Mouse (Mus musculus): ENCODE measurements at regions not wholly inside any gene's neighbourhood (a gene's known extent, or its start where the extent isn't known, plus 50 kb on each side); places are given as distances from the start of the nearest gene placed in this dataset.

DNA sequence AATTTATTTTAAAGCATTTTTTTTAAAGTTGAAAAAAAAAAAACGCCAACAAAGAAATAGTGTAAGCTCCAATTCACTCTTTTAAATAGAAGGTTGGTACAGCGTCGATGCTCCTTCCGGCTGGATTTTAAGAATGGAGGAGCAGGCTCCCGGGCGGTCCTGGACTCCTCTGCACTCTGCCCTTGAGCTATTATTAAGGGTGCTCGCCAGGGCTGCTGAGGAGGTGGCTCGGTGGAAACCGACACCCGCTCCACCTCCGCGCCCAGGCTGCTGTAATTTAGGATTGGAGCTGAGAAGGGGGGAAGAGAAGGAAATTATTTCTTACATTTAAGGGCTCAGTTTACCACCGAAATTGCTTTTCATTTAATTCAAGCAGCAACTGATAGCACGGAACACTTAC, 298.8 kb downstream of the Satb1 start:
- no peak for DNase-seq (ENCODE audit: low read depth, low spot score)

DNA sequence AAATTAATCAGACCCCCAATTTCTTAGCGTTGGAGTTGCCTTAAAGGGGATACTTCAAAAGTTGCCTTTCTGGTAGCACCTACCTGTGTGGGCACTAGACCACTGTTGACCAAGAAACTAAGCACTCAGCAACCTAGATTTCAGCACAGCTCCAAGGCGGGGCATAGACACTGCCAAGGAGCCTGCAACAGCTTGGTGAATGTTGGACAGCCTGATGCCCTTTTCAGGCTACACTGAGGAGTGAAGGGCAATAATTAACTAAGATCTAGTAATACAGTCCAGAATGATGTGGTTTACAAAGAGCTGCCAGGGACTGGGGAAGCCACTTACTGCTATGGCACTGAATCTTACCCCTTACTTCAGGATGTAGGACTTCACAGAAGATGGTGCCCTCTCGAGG, 304.9 kb downstream of the Satb1 start:
- DNase-seq (ENCODE audit: low read depth, low spot score), result no peak

DNA sequence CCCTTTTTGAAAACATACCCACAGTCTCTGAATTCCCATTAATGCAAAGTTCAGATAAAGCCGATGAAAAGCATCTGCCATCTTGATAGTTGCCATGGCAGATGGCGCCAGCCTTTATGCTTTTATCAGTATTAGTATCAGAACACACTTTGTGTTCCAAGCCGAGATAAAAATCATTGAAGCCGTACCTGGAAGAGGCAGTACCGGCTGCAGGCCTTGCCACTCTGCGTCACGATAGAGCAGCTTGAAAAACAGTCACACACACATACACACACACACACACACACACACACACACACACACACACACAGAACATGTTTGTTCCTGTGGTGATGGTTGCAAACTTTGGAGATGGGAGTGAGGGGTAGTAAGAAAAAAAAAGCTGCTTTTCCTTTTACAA, 306.2 kb downstream of the Satb1 start:
- no peak for DNase-seq (ENCODE audit: low read depth, low spot score)

DNA sequence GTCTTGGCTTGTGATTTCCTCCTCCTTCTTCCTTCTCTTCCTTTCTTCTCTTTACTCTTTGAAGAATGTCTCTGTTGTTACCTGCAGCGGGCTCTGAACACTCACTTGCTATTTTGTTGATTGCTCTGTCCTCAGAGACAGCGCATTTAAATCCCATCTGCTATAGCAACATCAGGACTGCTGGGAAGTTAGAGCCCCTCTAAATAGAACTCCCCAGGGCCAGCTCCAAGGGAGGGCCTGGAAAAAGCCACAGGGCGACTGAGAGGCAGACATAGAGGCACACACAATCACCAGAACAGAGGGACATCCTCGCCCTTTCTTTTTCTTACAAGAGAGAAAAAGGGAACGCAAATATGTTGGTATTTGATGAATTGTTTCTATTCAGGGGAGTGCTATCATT, 306.6 kb downstream of the Satb1 start:
- no peak for DNase-seq (ENCODE audit: low read depth, low spot score)

DNA sequence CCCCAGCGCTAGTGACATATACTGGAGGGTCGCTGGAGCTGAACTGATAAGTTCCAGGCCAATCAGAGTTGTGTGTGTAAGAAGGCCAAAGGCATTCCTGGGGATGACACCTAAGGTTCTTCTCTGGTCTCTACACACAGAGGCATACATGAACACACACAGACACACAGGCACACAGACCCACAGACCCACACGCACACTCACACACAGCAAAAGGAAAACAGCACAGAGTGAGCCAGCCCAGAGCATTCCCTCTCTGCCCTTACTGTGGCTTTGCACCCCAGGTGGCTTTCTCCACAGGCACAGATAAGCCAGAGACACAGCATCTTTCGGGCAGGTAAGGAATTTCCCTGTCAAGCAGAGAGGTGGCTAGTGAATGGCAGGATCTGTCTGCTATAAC, 307.1 kb downstream of the Satb1 start:
- no peak for DNase-seq (ENCODE audit: low read depth, low spot score)

DNA sequence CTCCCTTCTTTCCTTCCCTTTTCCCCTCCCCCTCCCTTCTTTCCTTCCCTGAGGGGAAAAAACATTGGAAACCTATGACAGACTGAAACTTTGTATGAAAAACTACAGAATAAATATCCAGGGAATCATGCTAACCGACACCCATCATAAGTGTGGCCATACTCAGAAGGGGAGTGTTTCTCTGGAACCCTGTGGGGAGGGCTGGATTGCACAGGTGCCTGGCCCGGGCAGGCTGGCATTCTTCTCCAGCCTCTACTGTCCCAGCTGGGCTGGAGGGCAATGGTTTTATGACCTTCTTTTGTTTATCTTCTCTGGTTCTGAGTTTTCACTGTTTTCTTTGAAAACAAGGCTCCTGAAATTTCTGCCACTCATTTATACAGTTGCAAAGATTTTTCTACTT, 307.9 kb downstream of the Satb1 start:
- no peak for DNase-seq (ENCODE audit: low read depth, low spot score)

DNA sequence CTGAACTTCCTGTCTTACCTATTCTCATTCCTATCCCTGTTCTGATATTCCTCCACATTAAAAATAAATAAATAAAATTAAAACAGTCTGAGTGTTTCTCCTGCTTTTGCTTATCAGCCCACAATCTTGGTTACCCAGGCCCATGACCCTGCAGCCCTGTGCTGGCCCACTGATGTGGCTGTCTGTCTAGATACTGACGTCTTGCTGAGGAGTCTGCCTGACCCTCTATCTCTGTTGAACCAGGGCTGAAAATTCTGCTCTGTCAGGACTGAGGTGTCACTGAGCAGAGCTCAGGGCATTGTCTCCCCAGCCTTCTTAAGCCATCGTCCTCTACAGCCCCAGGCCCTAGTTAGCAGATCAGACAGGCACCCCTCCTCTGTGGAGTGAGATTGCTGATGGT, 321.2 kb downstream of the Satb1 start:
- DNase-seq (ENCODE audit: low read depth, low spot score), result no peak

DNA sequence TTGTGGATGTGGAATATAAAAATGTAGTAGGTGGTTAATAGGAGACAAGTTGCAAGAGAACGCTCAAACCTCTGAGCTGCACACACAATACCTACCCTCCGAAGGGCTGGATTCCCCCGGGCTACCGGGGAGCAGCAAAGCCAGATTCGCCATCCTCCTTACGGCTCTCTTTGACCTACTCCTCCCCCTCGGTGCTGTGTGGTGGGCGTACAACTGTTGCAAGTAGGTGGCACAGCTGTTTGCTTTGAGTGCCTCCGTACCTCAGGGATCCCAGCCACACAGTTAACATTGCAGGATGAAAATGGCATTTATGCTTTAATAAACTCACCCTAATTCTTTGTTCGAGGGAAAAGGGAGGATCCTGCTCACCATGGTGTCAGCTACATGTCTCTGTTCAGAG, 321.6 kb upstream of the Tbc1d5 start:
- no peak for DNase-seq (ENCODE audit: low read depth, low spot score)

DNA sequence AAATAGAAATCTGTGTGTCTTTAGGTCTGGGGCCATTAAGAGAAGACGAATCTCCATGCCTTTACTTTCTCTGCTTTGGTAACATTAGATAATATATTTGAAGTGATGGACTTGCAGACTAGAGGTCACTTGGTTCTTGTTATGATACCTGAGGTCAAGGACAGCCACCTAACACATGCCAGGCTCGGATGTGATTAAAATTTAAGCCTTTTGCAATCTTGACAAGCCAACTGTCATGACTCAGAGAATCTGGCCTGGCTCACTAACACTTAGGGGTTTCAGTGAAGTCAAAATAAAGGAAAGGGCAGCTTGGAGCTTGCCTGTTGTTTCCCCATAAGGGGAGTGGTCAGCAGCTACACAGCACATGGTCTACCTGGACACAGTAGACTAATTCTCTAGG, 320.4 kb upstream of the Tbc1d5 start:
- DNase-seq (ENCODE audit: low read depth, low spot score), result no peak

DNA sequence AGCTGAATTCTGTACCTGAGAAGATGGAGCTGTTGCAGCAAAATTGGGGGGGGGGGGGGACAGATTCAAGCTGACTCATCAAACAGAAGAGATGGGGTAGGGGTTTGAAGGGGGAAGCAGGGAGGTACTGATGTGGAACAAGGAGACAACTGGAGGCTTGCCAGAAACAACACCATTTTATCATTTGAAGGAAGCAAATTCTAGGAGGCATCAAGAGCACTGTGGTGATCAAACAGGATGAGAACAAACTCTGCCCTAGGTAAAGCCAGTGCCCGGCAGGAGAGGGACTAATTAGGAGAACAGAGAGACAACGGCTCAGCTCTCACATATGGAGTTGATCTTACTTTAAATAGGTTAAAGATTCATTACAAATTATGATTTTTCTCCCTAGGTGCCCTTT, 315.9 kb upstream of the Tbc1d5 start:
- DNase-seq (ENCODE audit: low read depth, low spot score), result no peak

DNA sequence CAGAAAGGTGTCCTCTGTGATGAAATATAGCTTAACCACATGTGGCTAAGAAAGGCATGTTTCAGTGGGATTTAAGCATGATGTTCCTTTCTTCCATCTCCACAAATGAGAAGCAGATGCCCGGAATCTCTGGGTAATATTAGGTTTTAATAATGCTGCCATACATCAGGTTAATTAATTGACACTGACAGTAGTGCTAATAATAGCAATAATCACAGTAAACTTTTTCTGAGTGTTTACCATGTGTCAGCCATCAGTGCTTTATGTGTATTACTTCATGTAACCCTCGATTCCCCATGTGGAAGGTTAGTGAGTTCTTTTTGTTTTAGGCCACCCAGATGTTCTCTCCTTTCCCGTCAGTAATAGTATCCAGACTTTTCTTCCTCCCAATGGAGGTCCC, 310.2 kb upstream of the Tbc1d5 start:
- DNase-seq (ENCODE audit: low read depth, low spot score), result no peak

DNA sequence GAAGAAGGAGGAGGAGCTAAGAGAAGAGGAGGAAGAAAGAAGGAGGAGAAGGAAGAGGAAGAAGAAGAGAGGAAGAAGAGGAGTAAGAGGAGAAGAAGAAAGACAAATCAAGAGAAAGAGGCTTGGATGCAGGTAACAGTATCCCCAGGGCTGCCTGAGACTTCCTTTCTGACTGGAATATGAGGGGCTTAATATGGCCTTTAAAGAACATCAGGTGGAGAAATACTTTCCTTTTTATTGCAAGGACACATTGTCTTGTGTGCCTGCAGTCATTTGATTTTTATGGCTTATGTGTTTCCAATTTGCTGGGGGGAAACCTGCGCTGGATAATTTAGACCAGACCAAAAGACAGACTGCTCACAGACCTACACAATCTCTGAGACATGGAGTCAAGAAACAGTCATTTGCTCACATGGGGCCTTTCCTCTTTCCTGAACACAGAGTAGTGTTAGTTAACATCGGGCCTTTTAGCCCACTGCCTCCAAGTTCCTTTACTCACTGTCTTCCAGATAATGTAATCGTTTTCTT, 308.8 kb upstream of the Tbc1d5 start:
- no peak for DNase-seq (ENCODE audit: low read depth, low spot score)

DNA sequence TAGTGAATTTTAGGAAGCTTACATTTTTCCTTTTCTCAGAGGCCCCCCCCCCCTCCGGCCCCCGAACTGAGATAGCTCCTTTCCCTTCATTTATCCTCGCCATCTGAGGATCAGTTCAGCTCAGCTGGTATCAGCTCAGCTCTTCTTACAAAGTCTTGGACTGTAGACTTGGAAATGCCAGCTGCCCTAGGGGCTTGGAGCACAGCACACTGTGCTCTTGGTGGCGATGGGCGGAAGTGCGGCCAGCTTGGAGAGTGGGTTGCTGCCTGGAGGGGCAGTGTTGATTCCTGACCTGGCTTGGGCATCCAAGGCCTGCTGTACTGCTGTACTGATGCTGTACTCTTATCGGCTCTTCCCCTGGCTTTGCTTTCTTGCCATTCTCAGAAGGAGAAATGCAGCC, 298.7 kb upstream of the Tbc1d5 start:
- DNase-seq (ENCODE audit: low read depth, low spot score), result no peak

DNA sequence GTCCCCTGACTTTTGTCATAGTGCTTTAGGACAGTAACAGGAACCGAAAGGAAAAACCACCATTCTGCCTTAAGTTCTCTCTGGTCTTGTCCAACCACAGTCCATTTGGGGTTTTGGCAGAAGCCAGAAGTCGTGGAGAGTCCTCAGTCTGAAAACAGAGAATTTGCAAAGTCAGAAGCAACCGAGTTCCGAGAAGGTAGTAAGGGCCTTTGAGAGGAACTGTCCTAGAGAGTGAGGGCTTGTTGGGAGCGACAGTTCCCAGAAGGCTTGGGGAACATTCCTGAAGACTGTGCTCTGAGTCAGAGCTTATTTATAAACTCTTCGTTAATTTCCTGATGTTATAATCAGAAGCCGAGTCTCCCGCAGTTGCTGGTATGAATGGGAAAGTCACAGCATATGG, 298.3 kb upstream of the Tbc1d5 start:
- no peak for DNase-seq (ENCODE audit: low read depth, low spot score)

DNA sequence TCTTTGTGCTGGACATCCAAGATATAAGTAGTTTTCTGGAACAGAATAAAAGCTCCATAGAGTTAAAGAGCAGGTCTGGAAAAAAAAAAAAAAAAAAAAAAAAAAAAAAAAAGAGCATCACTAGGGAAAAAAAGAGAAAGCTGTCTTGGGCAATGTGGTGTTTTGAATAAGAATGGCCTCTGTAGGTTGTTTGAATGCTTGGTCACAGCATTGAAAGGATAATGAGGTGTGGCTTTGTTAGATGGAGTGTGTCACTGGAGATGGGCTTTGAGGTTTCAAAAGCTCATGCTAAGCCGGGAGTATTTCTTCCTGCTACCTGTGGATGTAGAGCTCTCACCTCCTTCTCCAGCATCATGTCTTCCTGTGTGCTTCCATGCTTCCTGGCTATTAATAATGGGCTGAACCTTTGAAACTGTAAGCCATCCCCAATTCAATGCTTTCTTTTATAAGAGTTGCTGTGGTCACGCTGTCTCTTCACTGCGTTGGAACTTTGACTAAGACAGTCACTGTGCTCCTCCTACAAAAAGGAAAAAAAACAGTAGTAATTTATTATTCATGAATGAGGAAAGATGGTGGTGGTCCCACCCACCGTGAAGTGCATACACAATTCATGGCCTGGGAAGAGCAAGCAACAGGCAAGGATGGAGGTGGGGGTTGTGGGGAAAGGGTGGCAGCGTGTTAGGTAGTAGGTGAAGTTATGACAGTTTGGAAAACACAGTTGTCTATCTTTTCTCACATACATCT, 283.2 kb upstream of the Tbc1d5 start:
- no peak for DNase-seq (ENCODE audit: low read depth, low spot score)

DNA sequence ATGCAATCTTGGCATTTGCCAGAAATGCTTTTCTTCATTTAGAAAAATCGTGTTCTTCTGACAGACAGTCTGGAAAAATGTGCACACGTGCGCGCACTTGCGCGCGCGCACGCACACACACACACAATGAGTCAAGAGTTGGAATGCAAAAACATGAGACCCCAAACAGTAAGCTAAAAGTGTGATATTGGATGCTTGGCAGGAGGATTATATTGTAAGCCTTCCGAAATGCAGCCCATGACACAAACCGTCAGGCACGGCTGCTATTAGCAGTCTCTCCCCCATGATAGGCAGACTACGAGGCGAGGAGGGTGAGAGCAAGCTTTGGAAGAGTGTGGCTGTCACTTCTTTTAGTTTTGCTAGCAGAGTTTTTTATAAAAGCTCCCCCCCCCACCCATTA, 282.1 kb upstream of the Tbc1d5 start:
- DNase-seq (ENCODE audit: low read depth, low spot score), result no peak

DNA sequence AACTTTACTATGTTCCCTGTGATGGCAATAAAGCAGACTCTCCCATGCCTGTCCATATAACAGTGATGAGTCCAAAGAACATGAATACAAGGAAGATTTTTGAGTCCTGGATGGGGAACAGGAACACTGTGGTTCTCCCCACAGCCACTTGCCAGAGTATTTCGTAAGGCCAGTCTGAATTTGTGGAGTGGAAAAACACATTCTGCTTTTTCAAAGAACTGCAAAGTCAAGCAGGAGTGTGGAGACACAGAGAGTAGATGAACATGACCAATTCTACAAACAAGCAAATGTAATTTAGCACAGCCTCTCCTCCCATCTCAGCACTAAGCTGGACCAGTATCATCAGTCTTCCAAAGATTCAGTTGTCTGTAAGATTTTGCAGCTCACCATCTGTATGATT, 280.0 kb upstream of the Tbc1d5 start:
- DNase-seq (ENCODE audit: low read depth, low spot score), result no peak

DNA sequence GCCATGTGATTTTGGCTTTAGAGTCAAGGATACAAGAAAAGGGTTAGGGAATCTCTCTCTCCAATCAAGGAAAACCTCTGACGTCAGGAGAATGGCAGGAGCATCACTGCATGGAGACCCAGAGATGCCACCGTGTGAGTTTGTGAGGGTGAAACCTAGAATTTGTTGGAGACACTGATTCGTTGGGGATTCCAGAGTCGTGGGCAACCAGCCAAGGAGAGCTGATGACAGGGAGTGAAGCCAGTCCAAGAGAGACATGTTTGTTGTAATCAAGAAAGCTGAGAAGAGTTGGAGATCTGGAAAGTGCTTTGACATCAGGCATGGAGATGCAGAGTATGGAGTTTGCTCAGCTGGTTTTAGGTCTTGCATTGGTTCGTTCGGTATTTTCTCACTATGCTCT, 236.6 kb upstream of the Tbc1d5 start:
- DNase-seq (ENCODE audit: low read depth, low spot score), result no peak

DNA sequence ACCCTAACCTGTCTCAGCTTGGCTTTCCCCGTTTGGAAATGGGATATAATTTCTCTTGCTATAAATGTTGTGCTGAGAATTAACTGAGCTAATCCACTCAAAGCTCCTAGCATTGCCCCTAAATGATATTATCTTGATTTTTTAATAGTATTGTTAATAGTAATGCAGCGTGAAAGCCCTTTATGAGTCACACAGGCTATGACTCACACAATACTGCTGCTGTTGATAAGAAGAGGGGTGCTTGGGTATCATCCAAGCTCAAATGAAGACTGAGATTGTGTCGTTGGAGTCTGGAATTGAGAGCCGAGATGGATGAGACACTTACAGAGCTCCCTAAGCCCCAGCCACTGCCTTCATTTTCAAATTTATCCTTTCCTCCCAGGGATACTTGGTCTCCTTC, 235.2 kb upstream of the Tbc1d5 start:
- DNase-seq (ENCODE audit: low read depth, low spot score), result no peak

DNA sequence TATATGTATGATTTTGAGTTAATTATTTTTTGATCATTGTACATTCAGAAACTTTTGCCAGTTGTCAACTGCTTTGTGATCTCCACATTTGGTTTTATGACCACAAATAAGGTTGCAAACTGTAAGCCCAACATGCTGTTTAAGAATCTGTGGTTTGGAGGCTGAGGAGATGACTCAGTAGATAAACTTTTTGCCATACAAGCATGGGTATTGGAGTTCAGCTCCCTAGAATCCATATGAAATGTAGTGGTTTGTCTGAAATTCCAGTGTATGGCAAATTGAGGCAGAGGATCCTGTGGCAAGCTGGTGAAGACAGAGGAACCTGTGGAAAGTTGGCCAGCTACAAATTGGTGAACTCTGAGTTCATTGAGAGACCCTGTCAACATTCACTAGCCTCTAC, 234.6 kb upstream of the Tbc1d5 start:
- no peak for DNase-seq (ENCODE audit: low read depth, low spot score)

DNA sequence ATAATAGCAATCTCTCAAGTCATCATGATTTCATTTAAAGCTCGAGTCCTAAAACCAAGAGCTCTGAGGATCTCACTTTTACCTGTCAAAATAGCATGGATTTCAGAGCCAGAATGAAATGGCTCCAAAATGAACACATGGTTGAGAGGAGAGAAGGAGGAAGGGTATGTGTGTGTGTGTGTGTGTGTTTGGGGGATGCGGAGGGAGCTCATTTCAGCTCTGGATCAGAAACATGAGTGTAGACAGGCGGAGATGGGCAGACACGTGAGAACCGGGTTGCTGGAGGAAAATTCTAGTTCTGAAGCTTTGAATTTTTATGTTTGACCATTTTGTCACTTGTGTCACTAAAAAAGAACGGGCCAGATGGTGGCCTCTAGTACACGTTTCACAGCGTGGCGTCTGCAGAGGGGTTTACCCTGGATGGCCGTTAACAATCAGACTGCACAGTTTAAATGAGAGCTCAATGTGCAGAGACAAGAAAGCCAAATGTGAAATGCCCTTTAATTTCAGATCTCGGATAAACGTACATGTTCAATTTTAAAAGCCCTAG, 232.5 kb upstream of the Tbc1d5 start:
- no peak for DNase-seq (ENCODE audit: low read depth, low spot score)

DNA sequence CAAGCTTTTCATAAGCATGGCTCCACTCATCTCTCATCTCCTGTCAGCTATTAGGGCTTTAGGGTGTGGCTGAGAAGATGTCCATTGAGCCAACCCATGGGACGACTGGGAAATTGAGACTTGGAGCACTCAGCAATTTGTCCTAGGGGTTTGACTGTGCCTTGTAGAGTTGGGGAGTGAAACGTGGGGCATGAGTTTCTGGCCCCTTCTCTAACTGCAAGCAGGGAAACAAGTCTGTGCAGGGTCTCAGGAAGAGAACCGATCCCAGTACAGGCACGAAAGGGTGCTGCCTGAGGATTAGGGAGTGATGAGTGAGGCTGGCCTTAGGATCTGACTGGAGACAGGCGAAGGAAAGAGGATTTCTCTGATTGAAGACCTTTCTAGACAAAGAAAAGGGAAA, 229.7 kb upstream of the Tbc1d5 start:
- DNase-seq (ENCODE audit: low read depth, low spot score), result no peak

DNA sequence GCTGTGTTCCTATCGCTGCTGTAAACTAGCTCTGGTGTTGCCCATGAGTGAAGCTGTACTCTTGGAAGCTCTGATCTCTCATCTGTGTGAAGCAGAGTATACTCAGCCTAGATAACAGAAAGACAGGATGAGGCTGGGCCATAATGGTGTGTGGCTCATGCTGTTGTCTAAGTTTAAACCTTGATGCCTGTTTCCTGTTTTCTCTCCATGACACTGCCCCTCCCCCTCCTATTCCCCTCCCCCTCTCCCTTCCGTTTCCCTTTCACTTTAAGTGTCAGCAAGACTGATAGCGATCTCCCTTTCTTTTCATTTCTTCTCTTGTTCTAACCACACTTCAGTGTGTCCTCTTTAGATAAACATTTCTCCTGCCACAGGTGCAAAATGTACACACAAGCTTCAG, 229.2 kb upstream of the Tbc1d5 start:
- DNase-seq (ENCODE audit: low read depth, low spot score), result peak; percentile 92

DNA sequence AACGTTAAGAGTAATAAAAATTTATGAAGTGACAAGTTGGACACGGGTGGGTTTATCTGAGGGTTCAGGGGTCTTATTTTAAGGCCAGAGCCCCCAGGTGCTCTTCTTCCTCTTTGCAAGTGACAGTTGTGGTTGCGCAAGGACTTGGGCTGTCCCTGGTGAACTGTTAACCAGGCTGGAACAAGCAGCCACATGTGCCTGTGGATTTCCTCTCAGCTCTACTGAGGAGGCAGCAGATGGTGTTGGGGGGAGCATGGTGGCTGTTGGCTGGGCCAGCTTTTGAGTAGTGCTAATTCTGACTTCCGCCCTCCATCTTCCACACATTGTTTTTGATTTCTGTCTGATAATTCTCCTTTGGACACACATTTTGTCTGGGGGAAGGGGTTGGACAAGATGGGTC, 227.9 kb upstream of the Tbc1d5 start:
- DNase-seq (ENCODE audit: low read depth, low spot score), result peak; percentile 28
